Mouse (Mus musculus): Measurements from ENCODE around the gene Pcdh9.

Gene Pcdh9

DNA sequence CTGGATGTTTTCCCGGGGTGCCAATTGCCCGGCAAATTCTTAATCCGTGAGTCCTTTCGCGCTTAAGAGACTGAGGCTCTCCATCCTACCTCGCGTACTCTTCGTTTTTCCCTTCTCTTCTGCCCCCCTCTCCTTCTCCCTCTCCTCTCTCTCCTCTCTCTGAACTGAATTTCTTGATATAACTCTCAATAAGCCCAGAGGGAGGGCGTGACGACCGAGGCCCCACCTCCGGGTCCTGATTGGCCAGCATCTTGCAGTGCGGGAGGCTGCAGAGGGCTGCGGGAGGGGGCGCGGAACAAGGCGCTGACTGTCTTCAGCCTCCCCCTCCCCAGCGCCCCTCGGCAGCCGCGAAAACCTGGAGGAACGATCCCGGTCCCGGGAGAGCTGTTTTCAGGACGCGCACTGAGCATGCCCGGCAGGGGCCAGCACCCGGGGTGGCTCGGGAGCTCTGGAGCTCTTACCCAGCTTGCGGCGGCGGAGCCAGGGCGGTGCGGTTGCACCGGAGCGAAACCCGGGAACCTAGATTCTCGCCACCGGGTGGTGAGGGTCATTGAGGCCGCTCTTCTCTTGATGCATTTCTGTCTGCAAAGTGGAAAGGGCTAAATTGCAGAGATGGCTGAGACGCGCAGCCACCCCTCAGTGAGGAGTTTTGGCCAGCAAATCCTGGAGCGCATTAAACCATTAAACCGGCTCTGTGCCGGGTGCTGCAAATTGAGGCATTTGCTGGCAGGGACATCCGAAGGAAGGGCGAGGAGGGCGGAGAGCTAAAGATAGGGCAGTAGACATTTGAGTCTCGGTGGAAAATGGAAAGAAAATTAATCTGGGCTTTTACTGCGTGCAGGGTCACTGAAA lies at the start of gene Pcdh9:
TSS of gene Pcdh9 (minus strand) at position 161 of the 852 bp plus-strand sequence.
- in situ Hi-C loops (cut with MboI, MseI): no loop called here

DNA sequence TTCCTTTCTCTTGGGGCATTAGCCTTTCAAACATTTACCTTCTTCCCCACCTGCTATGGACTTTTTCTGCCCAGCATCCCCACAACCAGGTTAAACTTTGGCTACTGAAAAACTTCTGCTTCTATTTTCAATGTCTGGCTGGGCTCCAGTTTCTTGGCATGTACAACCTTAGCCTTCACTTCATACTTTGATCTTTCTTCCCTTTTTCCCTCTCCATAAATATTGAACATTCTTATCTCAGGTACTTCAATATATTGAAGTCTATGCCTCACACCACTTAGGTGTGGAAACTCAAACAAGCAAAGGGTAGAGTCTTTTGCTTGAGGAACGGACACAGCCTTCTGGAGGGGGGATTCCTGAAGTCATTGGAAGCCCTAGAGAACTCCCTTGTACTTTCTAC lies 16.4 kb upstream of the Pcdh9 start:
- in situ Hi-C loops (cut with MboI, MseI): no loop called here

DNA sequence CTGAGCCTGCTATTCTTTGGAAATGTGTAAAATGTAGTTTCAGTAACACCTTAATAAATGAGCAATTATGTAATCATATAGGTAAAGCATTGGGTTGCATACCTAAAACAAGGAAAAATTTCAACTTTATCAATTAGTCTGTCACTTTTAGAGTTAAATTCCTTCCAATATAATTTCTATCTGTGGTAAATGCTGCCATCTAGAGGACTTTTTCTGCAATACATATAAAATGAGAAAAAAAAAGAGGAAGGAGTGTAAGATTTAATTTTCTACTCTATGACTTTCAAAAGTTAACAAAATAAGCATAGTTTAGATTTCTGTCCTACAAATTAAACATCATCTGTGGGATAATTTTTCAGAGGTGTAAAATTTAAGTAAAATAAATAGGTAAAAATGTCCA lies 8.1 kb upstream of the Pcdh9 start:
- in situ Hi-C loops (cut with MboI, MseI): no loop called here

DNA sequence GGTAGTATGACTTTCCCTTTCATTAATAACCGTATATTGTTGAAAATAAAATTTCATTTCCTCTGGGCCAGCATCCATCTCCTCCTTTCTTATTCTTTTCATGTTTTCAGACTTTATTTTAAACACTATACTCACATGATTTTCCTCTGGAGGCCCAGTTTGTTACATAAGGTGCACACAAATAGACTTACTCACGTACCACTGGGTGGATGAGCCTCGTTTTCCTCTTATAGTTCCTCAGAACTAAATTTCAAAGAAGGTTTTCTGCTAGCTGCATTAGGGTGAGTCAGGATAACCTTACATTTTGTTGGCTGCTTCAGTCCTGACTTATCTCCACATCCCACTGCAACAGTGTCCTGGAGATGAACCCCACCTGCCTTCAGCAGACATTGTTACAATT lies 4.7 kb upstream of the Pcdh9 start:
- in situ Hi-C loops (cut with MboI, MseI): no loop called here

DNA sequence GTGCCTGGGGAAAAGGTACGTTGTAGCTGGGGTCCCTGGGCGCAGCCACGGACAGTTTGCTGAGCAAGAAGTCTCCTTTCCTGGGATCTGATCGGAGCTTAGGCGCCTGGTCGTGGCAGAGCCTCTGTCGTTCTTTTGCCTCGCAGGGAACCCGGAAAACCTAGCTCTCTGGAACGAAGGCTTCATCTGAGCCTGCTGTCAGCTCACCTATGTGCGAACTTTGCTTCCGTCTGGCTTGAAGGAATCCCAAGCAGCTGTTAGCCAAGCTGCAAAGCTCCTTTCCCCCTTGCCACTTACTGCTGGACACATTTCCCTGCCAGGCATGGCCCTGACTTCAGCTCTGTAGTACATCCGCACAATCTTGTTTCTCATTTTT lies 880 bp upstream of the Pcdh9 start:
- in situ Hi-C loops (cut with MboI, MseI): no loop called here

DNA sequence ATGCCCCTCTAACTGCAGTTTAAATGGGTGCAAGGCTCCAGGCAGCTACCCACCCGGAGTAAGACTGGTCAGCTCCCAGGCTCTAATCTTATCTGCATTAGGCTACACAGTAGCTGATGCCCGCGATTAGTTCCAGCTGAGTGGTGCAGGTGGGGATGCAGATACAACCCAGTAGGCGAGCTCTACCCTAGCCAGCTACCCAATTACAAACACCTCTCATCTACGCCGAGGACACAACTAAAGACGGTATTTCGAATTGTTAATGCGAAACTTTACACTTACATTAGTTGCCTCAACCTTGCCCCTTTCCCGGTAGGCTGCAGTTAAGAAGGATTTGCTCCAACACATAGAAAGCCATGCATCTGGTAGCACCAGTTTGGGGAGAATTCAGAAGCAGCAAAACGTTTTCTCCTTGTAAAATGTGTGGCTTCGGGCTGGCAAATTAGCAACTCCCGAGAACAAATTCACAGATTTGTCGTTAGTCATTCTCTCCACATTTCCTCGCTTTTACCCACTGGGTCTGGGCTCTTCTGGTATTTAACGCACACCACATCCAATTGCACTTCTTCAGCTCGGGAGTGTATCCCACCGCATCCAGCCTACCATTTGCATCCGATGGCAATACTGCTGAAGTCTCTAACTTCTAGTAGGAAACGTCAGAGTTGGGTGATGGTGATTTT lies 500 bp downstream of the Pcdh9 start:
- in situ Hi-C loops (cut with MboI, MseI): loop anchor here (10.0 kb wide), 1 partner anchor 1865 kb away; no protein-coding TSS in a partner anchor

DNA sequence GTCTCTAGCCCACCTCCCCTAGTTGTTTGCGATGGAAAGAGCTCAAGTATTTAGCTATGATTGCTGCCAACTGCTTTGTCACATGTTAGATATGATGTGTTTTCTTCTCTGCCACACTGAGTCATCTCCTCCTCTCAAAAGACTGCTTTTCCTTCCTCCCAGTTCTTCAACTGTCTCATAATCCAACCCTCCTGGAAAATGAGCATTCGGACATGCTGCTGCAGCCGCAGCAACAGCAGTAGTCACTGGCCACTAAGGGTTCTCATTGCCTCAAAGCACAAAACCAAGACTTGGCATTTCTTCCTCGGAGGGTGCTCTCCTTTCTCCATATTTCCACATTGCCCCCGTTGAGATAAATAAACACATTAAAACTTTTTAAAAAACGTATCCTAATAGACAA lies 1.2 kb downstream of the Pcdh9 start:
- in situ Hi-C loops (cut with MboI, MseI): loop anchor here (10.0 kb wide), 1 partner anchor 1864 kb away; no protein-coding TSS in a partner anchor

DNA sequence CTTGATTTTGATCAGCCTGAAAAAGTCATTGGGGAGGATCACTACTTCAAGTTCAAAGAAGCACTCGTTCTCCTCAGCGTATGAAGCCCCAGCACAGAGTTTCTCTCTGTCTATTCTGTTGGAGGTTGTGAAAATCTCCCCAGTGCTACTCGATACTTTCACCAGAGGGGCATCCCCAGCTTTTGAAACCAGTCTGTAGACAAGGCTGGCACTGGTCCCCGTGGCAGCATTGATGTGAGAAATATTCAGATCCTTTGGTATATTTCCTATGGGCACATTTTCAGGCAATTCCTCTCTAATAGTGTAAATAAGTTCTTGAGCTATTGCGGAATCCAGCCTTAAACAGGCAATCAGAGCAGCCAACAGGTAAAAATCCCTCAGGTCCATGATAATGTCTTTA lies 2.1 kb downstream of the Pcdh9 start:
- in situ Hi-C loops (cut with MboI, MseI): loop anchor here (10.0 kb wide), 1 partner anchor 1864 kb away; no protein-coding TSS in a partner anchor

DNA sequence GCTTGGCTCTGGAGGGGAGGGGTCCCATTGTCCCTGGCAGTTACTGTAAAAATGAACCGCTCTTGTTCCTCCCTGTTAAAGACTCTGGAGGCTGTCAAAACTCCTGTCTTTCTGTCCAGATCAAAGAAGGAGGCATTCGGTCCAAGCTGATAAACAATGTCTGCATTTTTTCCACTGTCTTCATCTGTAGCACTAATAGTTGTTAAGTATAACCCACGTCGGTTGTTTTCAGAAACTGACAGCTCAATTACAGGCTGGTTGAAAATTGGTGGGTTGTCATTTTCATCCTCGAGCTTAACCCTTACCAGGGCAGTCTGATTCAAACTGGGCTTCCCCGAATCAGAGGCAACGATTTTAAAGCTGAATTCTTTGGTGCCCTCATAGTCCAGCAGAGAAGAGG lies 3.4 kb downstream of the Pcdh9 start:
- in situ Hi-C loops (cut with MboI, MseI): loop anchor here (10.0 kb wide), 1 partner anchor 1862 kb away; no protein-coding TSS in a partner anchor

DNA sequence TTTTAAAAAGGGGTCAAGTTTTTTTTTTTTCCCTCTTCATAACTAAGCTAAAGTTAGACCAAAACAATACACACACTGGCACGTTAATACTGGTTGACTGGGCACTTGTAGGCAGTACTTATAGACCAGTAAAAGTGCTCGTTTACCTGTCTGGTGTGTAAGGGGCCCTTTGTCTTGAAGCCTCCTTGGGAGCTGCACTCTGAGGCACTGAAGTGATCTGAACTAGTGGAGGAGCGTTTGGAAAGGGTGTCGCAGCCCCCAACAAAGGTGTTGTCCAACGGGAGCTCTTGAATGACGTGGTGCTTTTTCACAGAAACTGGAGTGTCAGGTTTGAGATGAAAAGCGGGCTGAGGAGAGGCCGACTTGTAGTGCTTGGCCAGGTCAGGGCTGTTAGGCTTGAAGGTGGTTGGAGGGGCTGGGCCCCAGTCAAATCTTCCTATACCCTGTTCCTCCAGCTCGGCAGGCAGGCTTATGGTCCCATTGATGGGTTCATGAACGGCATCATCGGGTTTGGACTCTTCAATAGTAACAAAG lies 4.9 kb downstream of the Pcdh9 start:
- in situ Hi-C loops (cut with MboI, MseI): loop anchor here (10.0 kb wide), 1 partner anchor 1861 kb away; no protein-coding TSS in a partner anchor

DNA sequence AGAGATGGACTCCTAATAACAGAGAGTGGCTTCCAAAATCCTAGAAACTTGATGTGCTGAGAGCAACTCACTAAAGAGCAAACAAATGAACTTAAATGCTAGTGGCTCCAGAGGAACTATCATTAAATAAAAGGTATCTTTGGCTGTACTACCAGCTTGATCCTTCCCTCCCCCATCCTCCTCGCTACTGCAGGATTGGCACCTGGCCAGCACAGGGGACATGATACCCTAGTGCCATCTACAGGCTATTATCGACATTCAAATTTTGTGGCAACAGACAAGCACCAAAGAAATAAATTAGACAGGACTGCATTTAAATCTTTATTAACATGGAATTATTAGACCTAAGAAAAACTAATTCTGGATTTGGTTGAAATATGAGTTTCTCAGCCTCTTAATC lies 6.0 kb downstream of the Pcdh9 start:
- in situ Hi-C loops (cut with MboI, MseI): loop anchor here (10.0 kb wide), 1 partner anchor 1860 kb away; no protein-coding TSS in a partner anchor

DNA sequence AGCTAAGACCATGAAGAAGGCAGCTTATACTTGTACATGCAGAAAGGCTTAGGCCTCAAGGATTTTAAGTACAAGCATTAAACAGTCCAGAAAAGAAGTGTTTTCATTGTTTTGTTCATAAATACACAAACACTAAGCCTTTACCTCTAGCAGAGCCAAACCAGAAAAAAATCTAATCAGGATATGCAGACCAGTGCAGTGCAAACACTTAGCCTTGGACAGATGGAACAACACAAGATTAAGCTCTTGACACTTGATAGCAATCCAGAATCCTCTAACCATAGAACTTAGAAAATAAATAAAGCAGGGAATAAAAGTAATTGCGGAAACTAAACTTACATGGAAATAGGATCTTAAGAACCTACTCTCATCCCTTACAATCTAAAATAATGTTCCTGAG lies 10.4 kb downstream of the Pcdh9 start:
- in situ Hi-C loops (cut with MboI, MseI): loop anchor here (10.0 kb wide), 1 partner anchor 1855 kb away; no protein-coding TSS in a partner anchor

DNA sequence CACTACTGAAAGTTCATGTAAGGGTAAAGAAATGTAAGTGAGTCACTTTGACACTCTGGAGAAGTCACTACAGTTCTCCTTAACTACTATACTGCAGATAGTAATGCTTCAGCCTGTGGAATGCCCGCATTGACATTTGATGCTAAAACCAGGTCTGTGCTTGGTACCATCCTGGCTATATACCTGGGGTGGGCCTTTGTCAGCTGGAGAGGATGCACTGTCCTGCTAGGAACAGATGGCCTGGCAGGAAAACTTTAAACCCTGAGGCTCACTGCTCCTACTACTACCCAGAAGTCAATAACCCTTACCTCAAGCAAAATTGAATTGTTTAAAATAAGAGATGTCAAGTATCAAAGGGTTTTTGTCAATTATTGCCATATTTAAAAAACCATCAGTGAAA lies 14.5 kb downstream of the Pcdh9 start:
- in situ Hi-C loops (cut with MboI, MseI): loop anchor here (10.0 kb wide), 2 partner anchors 1769 to 1771 kb away; no protein-coding TSS in a partner anchor

DNA sequence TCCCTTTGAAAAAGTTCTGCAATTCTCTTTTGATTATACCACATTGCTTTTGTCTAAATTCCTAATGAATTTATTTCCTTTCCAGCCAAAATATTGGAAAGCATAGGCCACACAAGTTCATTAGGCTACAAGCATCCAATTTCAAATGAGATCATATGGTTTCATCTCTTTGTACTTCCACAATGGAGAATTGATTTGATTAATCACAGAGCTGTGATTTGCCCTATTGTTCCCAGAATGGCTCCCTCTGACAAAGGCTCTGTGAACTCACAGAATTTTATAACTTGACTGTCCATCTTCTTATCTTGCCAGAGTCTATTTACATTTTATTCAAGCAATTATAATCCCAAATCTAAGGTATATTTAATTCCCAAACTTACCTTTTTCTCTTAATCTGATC lies 22.3 kb downstream of the Pcdh9 start:
- in situ Hi-C loops (cut with MboI, MseI): no loop called here

DNA sequence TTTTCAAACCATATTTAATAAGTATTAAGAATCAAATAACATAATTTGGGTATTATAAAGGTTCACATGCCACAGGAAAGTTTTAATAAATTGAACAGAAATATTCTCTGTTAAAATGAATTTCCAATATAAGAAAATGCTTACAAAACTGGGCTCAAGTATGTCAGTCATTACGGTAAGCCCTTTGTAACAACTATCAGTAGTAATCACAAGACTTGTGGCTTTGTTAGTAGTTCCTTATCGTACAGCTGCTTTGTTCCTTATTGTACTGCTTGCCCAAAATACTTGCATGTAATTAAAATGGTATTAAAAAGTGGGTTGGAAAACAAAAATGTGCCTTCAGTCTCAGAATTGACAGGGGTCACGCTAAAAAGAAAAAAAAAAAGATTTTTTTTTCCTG lies 32.4 kb downstream of the Pcdh9 start:
- in situ Hi-C loops (cut with MboI, MseI): no loop called here

DNA sequence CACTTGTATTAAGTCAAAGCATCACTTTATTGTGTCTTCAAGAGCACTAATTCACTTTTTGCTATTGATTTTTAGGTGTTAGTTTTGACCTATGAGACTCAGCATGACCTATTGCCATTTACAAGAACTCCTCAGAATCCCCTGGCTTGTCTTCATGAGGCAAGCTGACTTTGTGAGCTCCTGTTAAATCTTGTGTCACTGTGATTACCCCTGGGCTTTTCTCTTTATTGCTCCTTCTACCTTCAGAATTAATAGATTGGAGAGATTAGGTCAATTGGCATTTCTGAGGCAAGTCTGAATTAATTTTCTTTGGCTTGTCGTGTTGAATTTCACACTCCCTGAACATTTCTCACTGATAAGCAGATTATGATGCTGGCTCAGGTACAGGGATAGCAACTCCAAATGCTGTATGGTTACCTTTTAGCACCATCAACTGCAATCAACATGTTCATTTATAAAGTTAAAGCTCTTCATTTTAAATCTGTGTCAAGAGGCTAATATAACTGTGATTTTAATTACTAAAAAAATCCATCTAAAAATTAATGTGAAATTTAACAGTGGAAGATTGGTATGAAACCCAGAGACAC lies 44.3 kb downstream of the Pcdh9 start:
- in situ Hi-C loops (cut with MboI, MseI): no loop called here

DNA sequence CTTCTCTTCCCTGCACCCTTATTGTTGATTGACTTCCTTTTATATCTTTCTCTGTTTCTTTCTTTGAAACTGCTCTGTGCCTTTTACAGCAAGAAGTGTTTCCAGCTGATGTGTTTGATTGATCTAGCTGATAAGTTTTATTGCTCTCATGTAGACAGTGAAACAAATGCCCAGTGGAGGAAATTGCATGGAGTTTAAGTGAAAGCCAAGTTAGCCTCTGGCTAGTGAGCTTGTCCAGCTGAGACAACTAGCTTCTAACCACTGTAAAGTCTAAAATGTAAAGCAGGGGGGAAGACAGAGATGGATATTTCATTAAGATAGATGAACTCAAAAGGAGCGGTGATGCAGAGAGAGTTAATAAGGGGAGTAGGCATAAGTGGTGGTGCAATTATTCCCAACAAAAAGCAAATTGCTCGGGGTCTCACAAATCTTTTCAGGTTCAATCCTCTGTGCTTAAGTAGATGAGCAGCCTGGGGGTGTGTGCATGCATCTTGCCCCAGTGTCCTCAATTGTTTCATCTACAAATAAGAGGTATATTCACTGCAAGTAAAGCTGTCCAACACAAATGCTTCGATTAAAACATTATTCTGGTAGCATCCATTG lies 47.7 kb downstream of the Pcdh9 start:
- in situ Hi-C loops (cut with MboI, MseI): no loop called here

DNA sequence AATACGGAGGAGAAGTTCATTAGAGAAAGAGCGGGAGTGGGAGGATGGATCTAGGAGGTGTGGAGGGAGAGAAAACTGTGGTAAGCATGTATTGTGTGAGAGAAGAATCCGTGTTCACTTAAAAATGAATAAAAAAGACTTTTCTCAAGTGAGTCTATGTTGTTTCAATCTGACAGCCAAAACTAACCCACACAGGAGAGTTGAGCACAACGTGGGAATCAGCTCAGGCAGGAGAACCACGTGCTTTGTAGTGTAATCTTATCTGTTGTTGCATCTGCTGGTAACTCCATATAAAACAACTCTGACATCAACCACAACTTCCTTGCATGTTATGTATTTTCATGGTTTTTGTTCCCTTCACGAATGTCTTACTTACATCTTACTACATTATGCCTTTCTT lies 58.0 kb downstream of the Pcdh9 start:
- in situ Hi-C loops (cut with MboI, MseI): no loop called here

DNA sequence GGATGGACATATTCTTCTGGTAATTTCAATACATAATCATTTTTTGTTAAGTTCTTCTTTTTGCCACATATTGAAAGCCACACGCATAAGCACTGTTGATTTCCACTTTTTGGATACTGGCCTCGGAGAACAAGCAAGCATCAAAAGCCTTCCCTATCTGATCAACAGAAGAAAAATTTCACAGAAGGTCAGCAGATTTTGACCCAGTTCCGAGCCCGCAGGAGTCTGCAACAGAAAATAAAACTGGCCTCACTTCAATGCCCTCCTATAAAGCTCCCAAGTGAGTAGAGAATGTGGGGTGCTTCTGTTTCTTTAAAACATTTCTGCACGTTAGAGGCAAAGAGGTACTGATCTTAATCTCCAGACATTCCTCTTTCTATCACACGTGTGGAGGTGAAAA lies 63.3 kb downstream of the Pcdh9 start:
- in situ Hi-C loops (cut with MboI, MseI): no loop called here

DNA sequence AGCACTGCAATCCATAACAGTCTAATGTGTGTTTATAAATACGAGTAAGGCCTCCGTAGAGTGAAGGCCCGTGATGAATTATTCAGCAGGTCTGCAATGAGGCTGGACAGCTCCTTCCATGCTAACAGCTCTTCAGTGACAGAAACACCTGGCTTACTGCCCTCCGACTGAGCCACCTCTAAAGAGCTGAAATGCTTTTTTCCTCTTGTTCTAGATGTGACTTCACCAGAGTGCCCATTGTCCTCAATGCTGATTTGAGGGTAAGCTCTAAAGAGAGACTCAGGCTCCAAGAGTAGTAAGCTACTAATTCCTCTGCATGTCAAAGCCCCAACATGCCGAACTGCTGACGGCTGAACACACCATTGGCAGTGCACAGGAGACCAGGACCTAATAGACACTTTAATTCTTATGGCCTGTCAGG lies 64.4 kb downstream of the Pcdh9 start:
- in situ Hi-C loops (cut with MboI, MseI): no loop called here

DNA sequence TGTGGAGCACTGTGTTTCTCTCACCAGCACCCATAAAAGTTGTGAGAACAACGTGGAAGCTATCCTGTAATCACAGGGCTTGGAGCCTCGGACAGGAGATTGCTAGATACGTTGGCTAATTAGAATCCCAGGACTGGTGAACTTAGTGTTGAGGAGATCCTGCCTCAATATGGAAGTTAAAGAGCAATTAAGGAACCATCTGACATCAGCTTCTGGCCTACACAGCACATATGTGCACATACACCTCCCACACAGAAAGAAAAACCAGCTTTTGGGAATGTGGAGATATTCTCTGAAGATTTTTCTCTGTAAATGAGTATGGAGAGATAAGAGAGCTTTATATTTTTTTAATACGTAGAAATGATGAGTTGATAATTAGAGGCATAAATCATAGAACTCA lies 71.6 kb downstream of the Pcdh9 start:
- in situ Hi-C loops (cut with MboI, MseI): no loop called here

DNA sequence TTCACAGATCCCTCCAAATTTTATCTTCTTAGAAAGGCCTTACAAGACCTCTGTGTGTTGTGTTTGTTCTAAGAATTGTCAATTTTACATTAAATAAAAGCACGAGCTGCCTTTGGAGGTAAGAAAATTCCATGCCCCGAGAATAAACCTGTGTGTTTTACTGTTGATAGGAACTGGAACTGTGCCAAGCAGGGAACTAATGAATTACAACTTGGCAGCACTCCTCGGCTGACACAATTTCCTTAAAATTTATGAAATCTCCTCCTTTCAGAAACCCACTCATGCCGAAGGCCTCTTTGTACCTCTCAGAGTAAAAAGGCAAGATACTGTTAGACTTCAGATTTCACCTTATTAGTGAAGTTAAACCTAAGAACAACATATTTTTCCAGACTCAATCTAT lies 72.9 kb downstream of the Pcdh9 start:
- in situ Hi-C loops (cut with MboI, MseI): no loop called here
